Mouse (Mus musculus): ENCODE data around the gene Tmem14c. TPM values are rescaled to one million over a fixed set of nuclear protein-coding genes. Genes with fewer than 3 reads are reported as not detected.

The Tmem14c gene
- polyA plus RNA-seq, 1 experiment from 2014 or later, result 142 TPM

DNA sequence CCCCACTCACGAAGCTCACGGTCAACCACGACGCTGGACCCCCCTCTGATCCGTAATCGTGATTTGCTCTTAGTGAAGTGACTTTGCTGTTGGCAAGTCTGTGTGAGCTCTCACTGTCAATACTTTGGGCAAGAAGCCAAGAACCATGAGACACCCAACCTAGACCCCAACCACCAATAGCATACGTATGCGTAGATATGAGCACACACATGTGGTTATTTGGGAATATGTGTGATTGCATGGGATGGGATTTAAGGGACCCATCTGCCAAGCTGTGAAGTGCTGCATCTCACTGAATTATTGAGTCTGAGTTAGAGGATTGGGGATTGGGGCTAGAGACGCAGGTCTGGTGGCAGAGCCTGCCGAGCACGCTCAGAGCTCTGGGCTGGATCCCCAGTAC lies 55.5 kb downstream of the Tmem14c start:
- no peak overlapping the region for H3K27ac ChIP-seq (replicated peaks)
- H3K4me3 ChIP-seq (replicated peaks), result no peak overlapping the region
- no peaks in the 10 kb centered on the region for H3K36me3 ChIP-seq
- H3K9me3 ChIP-seq (replicated peaks), result no peaks in the 10 kb centered on the region
- no peak for ATAC-seq (ENCODE audit: low FRiP score)
- H3K4me1 ChIP-seq, result no peaks in the 10 kb centered on the region
- H3K4me2 ChIP-seq, result no peak overlapping the region
- no peaks in the 10 kb centered on the region for H3K27me3 ChIP-seq (replicated peaks)
- no peak overlapping the region for H3K9ac ChIP-seq (replicated peaks)
- 93% methylated on average over 11 of the region's 11 CpGs for WGBS

Other genes with a start within 250 kb of the Tmem14c start
- 5.6 and 6.2 TPM in 2 replicates for gene Gcnt2, start 156.5 kb upstream of the Tmem14c start, polyA plus RNA-seq (2015; fragmentation: Nextera tagmentation; extraction: Ambion mirVana)
- gene Pak1ip1, start 15.3 kb upstream of the Tmem14c start, polyA plus RNA-seq (2015; fragmentation: Nextera tagmentation; extraction: Ambion mirVana), result 50.3 and 60.1 TPM in 2 replicates
- gene Mak, start 63.4 kb downstream of the Tmem14c start, polyA plus RNA-seq (2015; fragmentation: Nextera tagmentation; extraction: Ambion mirVana), result 0.70 and 1.4 TPM in 2 replicates
- not detected in 2 replicates for gene Gcm2, start 94.7 kb downstream of the Tmem14c start, polyA plus RNA-seq (2015; fragmentation: Nextera tagmentation; extraction: Ambion mirVana)
- gene Sycp2l, start 98.0 kb downstream of the Tmem14c start, polyA plus RNA-seq (2015; fragmentation: Nextera tagmentation; extraction: Ambion mirVana), result not detected in 2 replicates
- 30.7 and 35.2 TPM in 2 replicates for gene Elovl2, start 204.1 kb downstream of the Tmem14c start, polyA plus RNA-seq (2015; fragmentation: Nextera tagmentation; extraction: Ambion mirVana)
- gene Smim13, start 233.6 kb downstream of the Tmem14c start, polyA plus RNA-seq (2015; fragmentation: Nextera tagmentation; extraction: Ambion mirVana), result 28.2 and 31.2 TPM in 2 replicates

All from neural tube, embryonic 15.5 days (tissue).